Mouse (Mus musculus): ENCODE measurements around the gene Tssk1. TPM values are rescaled to one million over a fixed set of nuclear protein-coding genes. Genes with fewer than 3 reads are reported as not detected.
A peak's percentile ranks its signal among the peaks of the same experiment; 100 is the strongest.

Gene Tssk1
- total RNA-seq, 1 experiment = not detected

DNA sequence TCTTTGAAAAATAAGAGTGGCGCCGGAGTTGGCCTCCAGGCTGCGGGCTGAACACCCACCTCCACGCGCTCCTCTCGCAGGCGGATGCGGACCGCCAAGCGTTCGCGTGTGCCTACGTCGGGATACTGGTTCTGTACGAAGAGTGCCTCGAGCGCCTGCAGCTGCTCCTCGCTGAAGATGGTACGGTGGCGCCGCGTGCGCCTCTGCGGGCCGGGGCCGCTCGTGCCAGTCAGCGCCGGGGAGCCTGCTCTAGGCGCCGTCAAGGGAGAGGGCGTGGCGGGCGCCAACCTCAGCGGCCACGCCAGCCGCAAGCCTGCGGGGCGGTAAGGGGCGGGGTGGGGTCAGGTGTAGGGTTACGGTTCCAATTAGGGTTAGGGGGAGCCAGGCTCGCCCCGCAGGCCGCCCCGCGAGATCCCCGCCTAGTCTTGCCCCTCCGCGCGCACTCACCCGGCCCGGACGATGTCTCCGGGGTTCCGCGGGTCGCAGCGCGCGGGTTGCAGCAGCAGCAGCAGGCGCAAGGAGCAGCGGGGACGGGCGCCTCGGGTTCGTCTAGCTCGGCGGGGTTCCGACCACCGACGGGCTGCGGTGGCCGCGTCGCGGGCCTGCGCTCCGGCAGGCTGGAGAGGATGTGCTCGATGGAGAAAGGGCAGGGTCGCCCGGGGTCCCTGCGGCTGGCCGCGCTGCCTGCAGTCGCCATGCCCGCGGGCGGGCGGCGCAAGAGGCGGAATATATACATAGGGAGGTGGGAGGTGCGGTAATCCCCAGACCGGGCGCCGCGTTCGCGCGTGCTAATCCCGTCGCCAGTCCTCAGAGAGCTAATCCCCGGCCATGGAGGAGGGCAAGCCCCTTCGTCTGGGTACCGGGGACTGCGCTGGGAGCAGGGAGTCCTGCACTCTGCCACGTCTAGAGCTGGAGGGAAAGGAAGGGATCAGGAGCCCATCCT lies 20.6 kb downstream of the Tssk1 start, which contains the start of gene Gsc2:
Gene Gsc2 (minus strand): TSS at position 753 of the 943 bp plus-strand sequence.
- Histone ChIP-seq H3K27ac (ENCODE audit: insufficient read depth, low read depth, low read length, poor library complexity, severe bottlenecking) (no peak within 1 kb of the TSS), H3K4me1 (ENCODE audit: control insufficient read depth in 2 of 2, insufficient read depth in 2 of 2, low read length in 2 of 2, poor library complexity in 1 of 2) (peaks cover 0 to 3% of the 10 kb centered on the region in 2 experiments; a peak in 1 of 4 replicates), H3K9me3 (ENCODE audit: control insufficient read depth, insufficient read depth, low read depth, low read length) (no peaks in the 10 kb centered on the region), H3K4me3 (ENCODE audit: insufficient read depth in 1 of 2, low read depth in 1 of 2, low read length in 2 of 2, poor library complexity in 1 of 2, severe bottlenecking in 1 of 2) (peak within 1 kb of the TSS; percentile 65 to 75), H3K36me3 (ENCODE audit: control insufficient read depth, insufficient read depth, low read length, poor library complexity, severe bottlenecking) (no peaks in the 10 kb centered on the region), H3K9ac (ENCODE audit: insufficient read depth, low read depth, low read length, poor library complexity, severe bottlenecking) (peak within 1 kb of the TSS; percentile 69)
- in situ Hi-C loops (cut with MboI; ENCODE audit: low sequenced_read_pairs in 2 of 2, unreplicated experiment in 2 of 2) = no loop called here
- DNase-seq (ENCODE audit: low read depth, low spot score) = no peak
- 0 out of 2 replicates have a peak, but pooled peaks have one; percentile 18 for TF ChIP-seq HCFC1 (IDR thresholded peaks at IDR 0.05; ENCODE audit: borderline replicate concordance, insufficient read depth, low read length)
- no peak for TF ChIP-seq ZNF384 (IDR thresholded peaks at IDR 0.05; ENCODE audit: low read depth, low read length)
- TF ChIP-seq MAFK (IDR thresholded peaks at IDR 0.05; ENCODE audit: insufficient read depth, low read depth, low read length) = no peak
- TF ChIP-seq CHD2 (IDR thresholded peaks at IDR 0.05; ENCODE audit: low read depth, low read length) = no peak

GRCm38 (mm10) chr16:17920586-17920985 lies 26.6 kb downstream of the Tssk1 start:
- no peak overlapping the region for H3K27ac ChIP-seq (ENCODE audit: insufficient read depth, low read depth, low read length, poor library complexity, severe bottlenecking)

GRCm38 (mm10) chr16:17921325-17922162 lies 27.5 kb downstream of the Tssk1 start:
- peaks cover 2 to 21% of the 10 kb centered on the region in 2 experiments; a peak in 3 of 4 replicates for H3K4me1 ChIP-seq (ENCODE audit: control insufficient read depth in 2 of 2, insufficient read depth in 2 of 2, low read length in 2 of 2, poor library complexity in 1 of 2)
- peak; percentile 96 for DNase-seq (ENCODE audit: low read depth, low spot score)
- peaks cover 20% of the 10 kb centered on the region for H3K36me3 ChIP-seq (ENCODE audit: control insufficient read depth, insufficient read depth, low read length, poor library complexity, severe bottlenecking)
- peak overlapping the region; percentile 56 for H3K27ac ChIP-seq (ENCODE audit: insufficient read depth, low read depth, low read length, poor library complexity, severe bottlenecking)
- TF ChIP-seq HCFC1 (IDR thresholded peaks at IDR 0.05; ENCODE audit: borderline replicate concordance, insufficient read depth, low read length) (peak; percentile 79; the same call in 1 of the 2 replicates), CHD2 (IDR thresholded peaks at IDR 0.05; ENCODE audit: low read depth, low read length) (no peak), ZC3H11A (IDR thresholded peaks at IDR 0.05; ENCODE audit: borderline replicate concordance, low read depth, low read length) (peak; percentile 40; the same call in 1 of the 2 replicates), MAFK (IDR thresholded peaks at IDR 0.05; ENCODE audit: insufficient read depth, low read depth, low read length) (no peak)
- in situ Hi-C loops (cut with MboI; ENCODE audit: low sequenced_read_pairs in 2 of 2, unreplicated experiment in 2 of 2) = no loop called here
- H3K4me3 ChIP-seq (ENCODE audit: insufficient read depth in 1 of 2, low read depth in 1 of 2, low read length in 2 of 2, poor library complexity in 1 of 2, severe bottlenecking in 1 of 2) = peak overlapping the region; percentile 81 to 90
- no peaks in the 10 kb centered on the region for H3K9me3 ChIP-seq (ENCODE audit: control insufficient read depth, insufficient read depth, low read depth, low read length)
- H3K9ac ChIP-seq (ENCODE audit: insufficient read depth, low read depth, low read length, poor library complexity, severe bottlenecking) = peak overlapping the region; percentile 94

More at GRCm38 (mm10) chr16:17920586-17920985, 26.6 kb downstream of the Tssk1 start:
- Histone ChIP-seq H3K36me3 (ENCODE audit: control insufficient read depth, insufficient read depth, low read length, poor library complexity, severe bottlenecking) (peaks cover 10% of the 10 kb centered on the region), H3K4me3 (ENCODE audit: insufficient read depth in 1 of 2, low read depth in 1 of 2, low read length in 2 of 2, poor library complexity in 1 of 2, severe bottlenecking in 1 of 2) (peak overlapping the region; percentile 31 to 42; a peak in 3 of 4 replicates), H3K4me1 (ENCODE audit: control insufficient read depth in 2 of 2, insufficient read depth in 2 of 2, low read length in 2 of 2, poor library complexity in 1 of 2) (peaks cover 2 to 21% of the 10 kb centered on the region in 2 experiments; a peak in 3 of 4 replicates), H3K9me3 (ENCODE audit: control insufficient read depth, insufficient read depth, low read depth, low read length) (no peaks in the 10 kb centered on the region), H3K9ac (ENCODE audit: insufficient read depth, low read depth, low read length, poor library complexity, severe bottlenecking) (peak overlapping the region; percentile 41; the same call in 1 of the 2 replicates)
- DNase-seq (ENCODE audit: low read depth, low spot score) = no peak
- in situ Hi-C loops (cut with MboI; ENCODE audit: low sequenced_read_pairs in 2 of 2, unreplicated experiment in 2 of 2) = no loop called here
- TF ChIP-seq ZC3H11A (IDR thresholded peaks at IDR 0.05; ENCODE audit: borderline replicate concordance, low read depth, low read length) (no peak), ZNF384 (IDR thresholded peaks at IDR 0.05; ENCODE audit: low read depth, low read length) (no peak), CHD2 (IDR thresholded peaks at IDR 0.05; ENCODE audit: low read depth, low read length) (no peak), HCFC1 (IDR thresholded peaks at IDR 0.05; ENCODE audit: borderline replicate concordance, insufficient read depth, low read length) (no peak), MAFK (IDR thresholded peaks at IDR 0.05; ENCODE audit: insufficient read depth, low read depth, low read length) (no peak)

- H3K36me3 ChIP-seq (ENCODE audit: control insufficient read depth, insufficient read depth, low read length, poor library complexity, severe bottlenecking) = peaks cover 26% of the 10 kb centered on the region
- in situ Hi-C loops (cut with MboI; ENCODE audit: low sequenced_read_pairs in 2 of 2, unreplicated experiment in 2 of 2) = no loop called here
- no peak for TF ChIP-seq CHD2 (IDR thresholded peaks at IDR 0.05; ENCODE audit: low read depth, low read length)
- no peak for TF ChIP-seq MAFK (IDR thresholded peaks at IDR 0.05; ENCODE audit: insufficient read depth, low read depth, low read length)
- no peak for TF ChIP-seq ZC3H11A (IDR thresholded peaks at IDR 0.05; ENCODE audit: borderline replicate concordance, low read depth, low read length)
- no peak for TF ChIP-seq HCFC1 (IDR thresholded peaks at IDR 0.05; ENCODE audit: borderline replicate concordance, insufficient read depth, low read length)
- TF ChIP-seq ZNF384 (IDR thresholded peaks at IDR 0.05; ENCODE audit: low read depth, low read length) = no peak
- DNase-seq (ENCODE audit: low read depth, low spot score) = no peak
- H3K27ac ChIP-seq (ENCODE audit: insufficient read depth, low read depth, low read length, poor library complexity, severe bottlenecking) = peak overlapping the region; percentile 34; the same call in 1 of the 2 replicates
- H3K4me1 ChIP-seq (ENCODE audit: control insufficient read depth in 2 of 2, insufficient read depth in 2 of 2, low read length in 2 of 2, poor library complexity in 1 of 2) = peaks cover 2 to 24% of the 10 kb centered on the region in 2 experiments; a peak in 3 of 4 replicates
- H3K4me3 ChIP-seq (ENCODE audit: insufficient read depth in 1 of 2, low read depth in 1 of 2, low read length in 2 of 2, poor library complexity in 1 of 2, severe bottlenecking in 1 of 2) = peak overlapping the region; percentile 81 to 90
- H3K9ac ChIP-seq (ENCODE audit: insufficient read depth, low read depth, low read length, poor library complexity, severe bottlenecking) = peak overlapping the region; percentile 94
- H3K9me3 ChIP-seq (ENCODE audit: control insufficient read depth, insufficient read depth, low read depth, low read length) = no peaks in the 10 kb centered on the region
Observed at GRCm38 (mm10) chr16:17922163-17922538, 28.1 kb downstream of the Tssk1 start.

Data from ES-E14 (cell line).